In genomic region chr8:84388275-84388674, GRCm38 (mm10) we compare ENCODE assay signal across 9 mouse cellular contexts. TPM values are rescaled to one million over a fixed set of nuclear protein-coding genes. Genes with fewer than 3 reads are reported as not detected.
DNase-seq lines count a peak whose midpoint lies in the region; ATAC-seq and TF ChIP-seq lines count a peak whose summit lies in the region.
"Had no signal": no experiment of that assay in that cellular context is flagged by ENCODE, and none has a peak within 500 bp of the region (broad histone marks: within the 10 kb centered on the region; RNA-seq: fewer than 3 reads in every experiment).

Gene Cacna1a (plus strand): TSS chr8:84388440.

- 57% methylated on average over 3 of the region's 3 CpGs for WGBS in heart, embryonic 13.5 days
- WGBS in heart, adult 2 months, result 57% methylated on average over 3 of the region's 3 CpGs
- WGBS in midbrain, embryonic 13.5 days, result 82% methylated on average over 3 of the region's 3 CpGs
- 80% methylated on average over 3 of the region's 3 CpGs for WGBS in midbrain, embryonic 10.5 days
- 34% methylated on average over 3 of the region's 3 CpGs for WGBS in small intestine, adult 2 months

- ATAC-seq in heart, embryonic 13.5 days (ENCODE audit: extremely low read depth, insufficient number of reproducible peaks, low FRiP score, low TSS enrichment), result no peak
- no peak for ATAC-seq in midbrain, embryonic 13.5 days

- TF ChIP-seq EP300 in heart, adult 2 months (IDR thresholded peaks at IDR 0.05; ENCODE audit: insufficient read depth, low read depth, low read length), result no peak

- peaks cover 15% of the 10 kb centered on the region for H3K4me1 ChIP-seq in heart, embryonic 13.5 days
- H3K4me1 ChIP-seq in heart, adult 2 months (ENCODE audit: control insufficient read depth, insufficient read depth, low read length), result no peaks in the 10 kb centered on the region
- H3K4me1 ChIP-seq in midbrain, embryonic 13.5 days (replicated peaks), result no peaks in the 10 kb centered on the region
- no peaks in the 10 kb centered on the region for H3K4me1 ChIP-seq in midbrain, embryonic 10.5 days
- H3K4me1 ChIP-seq in small intestine, adult 2 months (ENCODE audit: control insufficient read depth, insufficient read depth, insufficient read length, low read length), result no peaks in the 10 kb centered on the region

- TF ChIP-seq POLR2A in heart, adult 2 months (IDR thresholded peaks at IDR 0.05; ENCODE audit: insufficient read depth, low read depth, low read length), result no peak
- TF ChIP-seq POLR2A in small intestine, adult 2 months (IDR thresholded peaks at IDR 0.05; ENCODE audit: low read depth, low read length), result no peak

- intact Hi-C loops in heart, adult 2 months (cut with DNase I), result no loop called here

- peak within 1 kb of the TSS; percentile 11; the same call in 1 of the 2 replicates for H3K4me2 ChIP-seq in heart, embryonic 13.5 days
- H3K4me2 ChIP-seq in midbrain, embryonic 13.5 days (replicated peaks), result no peak within 1 kb of the TSS
- H3K4me2 ChIP-seq: liver, embryonic 11.5 days had no signal

- no peak for TF ChIP-seq CTCF in heart, adult 2 months (IDR thresholded peaks at IDR 0.05)
- TF ChIP-seq CTCF in small intestine, adult 2 months (IDR thresholded peaks at IDR 0.05; ENCODE audit: extremely low read depth, insufficient read length, insufficient replicate concordance, low read depth, low read length), result no peak

- H3K36me3 ChIP-seq in heart, embryonic 13.5 days, result no peaks in the 10 kb centered on the region
- no peaks in the 10 kb centered on the region for H3K36me3 ChIP-seq in heart, adult 2 months (ENCODE audit: control insufficient read depth, insufficient read depth, low read length)
- no peaks in the 10 kb centered on the region for H3K36me3 ChIP-seq in midbrain, embryonic 13.5 days
- no peaks in the 10 kb centered on the region for H3K36me3 ChIP-seq in midbrain, embryonic 10.5 days
- H3K36me3 ChIP-seq in small intestine, adult 2 months (ENCODE audit: control insufficient read depth, insufficient read depth, low read length), result no peaks in the 10 kb centered on the region

- no peaks in the 10 kb centered on the region for H3K9me3 ChIP-seq in heart, embryonic 13.5 days
- no peaks in the 10 kb centered on the region for H3K9me3 ChIP-seq in midbrain, embryonic 13.5 days
- H3K9me3 ChIP-seq in midbrain, embryonic 10.5 days (replicated peaks), result no peaks in the 10 kb centered on the region

- H3K27ac ChIP-seq in heart, embryonic 13.5 days (replicated peaks), result peak within 1 kb of the TSS; percentile 10; the same call in 1 of the 2 replicates
- no peak within 1 kb of the TSS for H3K27ac ChIP-seq in heart, adult 2 months
- H3K27ac ChIP-seq in midbrain, embryonic 13.5 days, result no peak within 1 kb of the TSS
- no peak within 1 kb of the TSS for H3K27ac ChIP-seq in midbrain, embryonic 10.5 days (replicated peaks)
- no peak within 1 kb of the TSS for H3K27ac ChIP-seq in small intestine, adult 2 months (ENCODE audit: insufficient read depth, low read depth, low read length)

- no peak for DNase-seq in heart, adult 2 months
- DNase-seq in midbrain, embryonic 10.5 days (ENCODE audit: low spot score), result no peak
- DNase-seq in kidney, postnatal 25 days, result peak; percentile 15 to 52
- no peak for DNase-seq in spleen, postnatal 10 days (ENCODE audit: low spot score in 2 of 2)
- no peak for DNase-seq in thymus, postnatal 0 days (ENCODE audit: low spot score)

- H3K27me3 ChIP-seq in heart, embryonic 13.5 days (replicated peaks), result no peaks in the 10 kb centered on the region
- H3K27me3 ChIP-seq in heart, adult 2 months (ENCODE audit: control insufficient read depth, insufficient read depth, low read length), result no peaks in the 10 kb centered on the region
- H3K27me3 ChIP-seq in midbrain, embryonic 13.5 days, result no peaks in the 10 kb centered on the region
- no peaks in the 10 kb centered on the region for H3K27me3 ChIP-seq in midbrain, embryonic 10.5 days (ENCODE audit: low read depth, poor library complexity, severe bottlenecking)
- no peaks in the 10 kb centered on the region for H3K27me3 ChIP-seq in small intestine, adult 2 months (ENCODE audit: control insufficient read depth, insufficient read depth, low read length)

- H3K79me2 ChIP-seq in heart, adult 2 months (replicated peaks; ENCODE audit: control insufficient read depth, insufficient read depth, low read length), result no peaks in the 10 kb centered on the region

- no peak within 1 kb of the TSS for H3K4me3 ChIP-seq in heart, embryonic 13.5 days
- H3K4me3 ChIP-seq in heart, adult 2 months, result no peak within 1 kb of the TSS
- H3K4me3 ChIP-seq in midbrain, embryonic 13.5 days (replicated peaks), result no peak within 1 kb of the TSS
- no peak within 1 kb of the TSS for H3K4me3 ChIP-seq in midbrain, embryonic 10.5 days
- H3K4me3 ChIP-seq in small intestine, adult 2 months (ENCODE audit: low read depth, low read length), result no peak within 1 kb of the TSS

- H3K9ac ChIP-seq in heart, embryonic 13.5 days, result peak within 1 kb of the TSS; percentile 52
- H3K9ac ChIP-seq in heart, adult 2 months (ENCODE audit: low read depth, low read length), result no peak within 1 kb of the TSS
- H3K9ac ChIP-seq in midbrain, embryonic 13.5 days (replicated peaks), result no peak within 1 kb of the TSS

RNA-seq across cellular contexts. Expression of gene Cacna1a, which starts in this region (rescaled TPM):
- polyA plus RNA-seq in heart, embryonic 13.5 days (2015; fragmentation: Nextera tagmentation; extraction: Ambion mirVana), result 6.4 and 8.1 TPM in 2 replicates
- total RNA-seq in heart, adult 2 months (2021), result 1 to 10 TPM; 2.5 to 2.7 TPM
- 4.4 and 5.9 TPM in 2 replicates for polyA plus RNA-seq in heart, adult 2 months (2012; rRNA removed)
- 18.6 and 19.0 TPM in 2 replicates for polyA plus RNA-seq in midbrain, embryonic 13.5 days (2015; fragmentation: Nextera tagmentation; extraction: Ambion mirVana)
- polyA plus RNA-seq in midbrain, embryonic 10.5 days (2016; fragmentation: Nextera tagmentation; extraction: Ambion mirVana), result 6.9 and 9.2 TPM in 2 replicates
- 5.2 and 23.5 TPM in 2 replicates for polyA plus RNA-seq in small intestine, adult 2 months (2012; rRNA removed)
- polyA plus RNA-seq in thymus, postnatal 0 days (2015; fragmentation: Nextera tagmentation; extraction: Ambion mirVana), result 1.6 and 2.3 TPM in 2 replicates

Comparison
In these comparisons a context has a peak if more than half of its experiments do, and no peak if none do; other contexts are left out.
1. DNase-seq: peak in kidney, postnatal 25 days (2 of 2); none in heart, adult 2 months (0 of 2), midbrain, embryonic 10.5 days (single experiment), spleen, postnatal 10 days (0 of 2) and thymus, postnatal 0 days (single experiment).